Mouse (Mus musculus) lung, postnatal 0 days (tissue): ENCODE data around the gene Ugt1a6a. TPM values are rescaled to one million over a fixed set of nuclear protein-coding genes. Genes with fewer than 3 reads are reported as not detected.
"Not testable (repeated sequence)": the region's sequence is repeated elsewhere in the genome, so short reads cannot be mapped to it uniquely, and the experiment has no call there.

Source experiments
- ATAC-seq: fragments of 200-750 bp; cut with Nextera tagmentation; 2 replicates; pipeline ENCODE4 v1.8.0; 2017; ENCODE audit warnings: moderate library complexity
- DNase-seq: peaks from one replicate; pipeline ENCODE4 v3.0.0-alpha.2; 2016; ENCODE audit warnings: low spot score
- H3K27ac ChIP-seq: fragments of 300-500 bp; sonication (generic); 2 replicates; pipeline ENCODE4 v1.5.1; 2014; ENCODE audit warnings: antibody characterized with exemption, mild to moderate bottlenecking, low read length, mixed read lengths
- H3K27me3 ChIP-seq: fragments of 300-500 bp; sonication (generic); replicated peaks from 2 replicates; pipeline ENCODE4 v1.6.1; 2014; ENCODE audit warnings: low read length, mixed read lengths; ENCODE audit not compliant: insufficient read depth
- H3K36me3 ChIP-seq: fragments of 300-500 bp; sonication (generic); 2 replicates; pipeline ENCODE4 v1.6.1; 2014; ENCODE audit warnings: low read length, mixed read lengths; ENCODE audit not compliant: insufficient read depth
- H3K4me1 ChIP-seq: fragments of 300-500 bp; sonication (generic); 2 replicates; pipeline ENCODE4 v1.6.1; 2014; ENCODE audit warnings: antibody characterized with exemption, low read depth, low read length, mixed read lengths; ENCODE audit not compliant: insufficient read depth
- H3K4me2 ChIP-seq: fragments of 300-500 bp; sonication (generic); replicated peaks from 2 replicates; pipeline ENCODE4 v1.6.1; 2014; ENCODE audit warnings: low read depth, mild to moderate bottlenecking, low read length, moderate library complexity, mixed read lengths
- H3K4me3 ChIP-seq: fragments of 300-500 bp; sonication (generic); 2 replicates; pipeline ENCODE4 v1.5.1; 2014; ENCODE audit warnings: low read depth, low read length
- H3K9ac ChIP-seq: fragments of 300-500 bp; sonication (generic); replicated peaks from 2 replicates; pipeline ENCODE4 v1.6.1; 2014; ENCODE audit warnings: low read depth, mild to moderate bottlenecking
- H3K9me3 ChIP-seq: fragments of 300-500 bp; sonication (generic); 2 replicates; pipeline ENCODE4 v1.6.1; 2016; ENCODE audit warnings: low read length, mixed read lengths
- CTCF ChIP-seq: IDR thresholded peaks from 2 replicates; pipeline ENCODE4 v1.5.1; 2016; ENCODE audit warnings: antibody characterized with exemption, mild to moderate bottlenecking
- EP300 ChIP-seq: IDR thresholded peaks from 2 replicates; pipeline ENCODE4 v1.6.1; 2016; ENCODE audit warnings: antibody characterized with exemption, mild to moderate bottlenecking, control low read depth
- WGBS: fragments of 180-500 bp; shearing (Covaris S2); extraction: QIAGEN DNeasy Blood & Tissue Kit; methylation state at CpG from one replicate; pipeline ENCODE4 v1.1.7; 2014; 5-methylcytosine and 5-hydroxymethylcytosine counted together
- polyA plus RNA-seq: library from polyadenylated mRNA; unstranded; fragments of >200 nt; fragmentation: Nextera tagmentation; extraction: Ambion mirVana; gene quantifications from 2 replicates; pipeline ENCODE4 v1.2.1, GENCODE M21; 2015

Ugt1a6a gene
- polyA plus RNA-seq, 1 experiment from 2014 or later = 39.9 TPM

- WGBS = 43% methylated on average over 1 of the region's 1 CpGs
- Histone ChIP-seq H3K9ac (no peak overlapping the region), H3K36me3 (no peaks in the 10 kb centered on the region), H3K4me1 (no peaks in the 10 kb centered on the region), H3K9me3 (peaks cover 22% of the 10 kb centered on the region), H3K4me2 (no peak overlapping the region), H3K27me3 (no peaks in the 10 kb centered on the region), H3K27ac (no peak overlapping the region), H3K4me3 (no peak overlapping the region)
- DNase-seq = no peak
- TF ChIP-seq CTCF = no peak
- no peak for TF ChIP-seq EP300
- no peak for ATAC-seq
Observed at GRCm38 (mm10) chr1:88223591-88223990, 89.0 kb downstream of the Ugt1a6a start.

- Histone ChIP-seq H3K4me1 (no peaks in the 10 kb centered on the region), H3K36me3 (no peaks in the 10 kb centered on the region), H3K27ac (no peak overlapping the region), H3K4me3 (no peak overlapping the region), H3K27me3 (no peaks in the 10 kb centered on the region), H3K4me2 (no peak overlapping the region), H3K9ac (no peak overlapping the region), H3K9me3 (peaks cover 28% of the 10 kb centered on the region)
- DNase-seq (no peak), ATAC-seq (no peak)
- 58% methylated on average over 2 of the region's 2 CpGs for WGBS
- TF ChIP-seq EP300 = no peak
Observed at GRCm38 (mm10) chr1:88224029-88224776, 89.6 kb downstream of the Ugt1a6a start.

DNA sequence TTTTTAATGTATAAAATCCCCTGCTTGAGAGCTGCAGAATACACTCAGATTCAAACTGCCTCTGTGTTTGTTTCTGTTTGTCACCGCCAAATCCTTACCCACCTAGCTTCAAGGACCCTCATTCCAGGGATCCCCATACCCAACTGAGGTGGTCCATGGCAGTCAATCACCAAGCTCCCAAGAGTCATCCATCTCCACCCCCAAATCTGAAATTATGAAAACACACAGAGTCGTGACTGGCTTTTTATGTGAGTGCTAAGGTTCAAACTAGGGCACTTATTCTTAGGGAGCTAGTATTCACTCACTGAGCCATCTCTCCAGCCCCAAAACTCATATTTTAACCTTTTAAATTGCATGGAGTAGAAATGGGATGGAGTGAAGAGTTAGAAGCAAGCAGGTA lies 90.7 kb downstream of the Ugt1a6a start:
- H3K4me3 ChIP-seq, DNase-seq, H3K4me2 ChIP-seq, H3K36me3 ChIP-seq, H3K27me3 ChIP-seq, H3K9ac ChIP-seq, ATAC-seq, H3K4me1 ChIP-seq, H3K27ac ChIP-seq: not testable (repeated sequence)
- 28% methylated on average over 2 of the region's 2 CpGs for WGBS
- H3K9me3 ChIP-seq = peaks cover 36% of the 10 kb centered on the region

GRCm38 (mm10) chr1:88225741-88226140 lies 91.1 kb downstream of the Ugt1a6a start:
- Histone ChIP-seq H3K9me3 (peaks cover 41% of the 10 kb centered on the region), H3K4me3 (no peak overlapping the region), H3K4me1 (no peaks in the 10 kb centered on the region), H3K9ac (no peak overlapping the region), H3K27me3 (no peaks in the 10 kb centered on the region), H3K36me3 (no peaks in the 10 kb centered on the region), H3K4me2 (no peak overlapping the region), H3K27ac (no peak overlapping the region)
- ATAC-seq (no peak), DNase-seq (no peak)
- no peak for TF ChIP-seq CTCF

- H3K9ac ChIP-seq = no peak within 1 kb of the TSS
- DNase-seq = no peak
- TF ChIP-seq EP300 = no peak
- TF ChIP-seq CTCF = no peak
- H3K4me3 ChIP-seq = no peak within 1 kb of the TSS
- H3K27ac ChIP-seq = no peak within 1 kb of the TSS
- ATAC-seq = no peak
- H3K9me3 ChIP-seq = peaks cover 50% of the 10 kb centered on the region
- H3K36me3 ChIP-seq = no peaks in the 10 kb centered on the region
- H3K4me2 ChIP-seq = no peak within 1 kb of the TSS
- 43% methylated on average over 5 of the region's 5 CpGs for WGBS
- H3K4me1 ChIP-seq = no peaks in the 10 kb centered on the region
- H3K27me3 ChIP-seq = no peaks in the 10 kb centered on the region
Observed at GRCm38 (mm10) chr1:88226670-88227379, 92.2 kb downstream of the Ugt1a6a start, which contains the start of gene Mroh2a. TSS of gene Mroh2a (plus strand) at chr1:88226986.

DNA sequence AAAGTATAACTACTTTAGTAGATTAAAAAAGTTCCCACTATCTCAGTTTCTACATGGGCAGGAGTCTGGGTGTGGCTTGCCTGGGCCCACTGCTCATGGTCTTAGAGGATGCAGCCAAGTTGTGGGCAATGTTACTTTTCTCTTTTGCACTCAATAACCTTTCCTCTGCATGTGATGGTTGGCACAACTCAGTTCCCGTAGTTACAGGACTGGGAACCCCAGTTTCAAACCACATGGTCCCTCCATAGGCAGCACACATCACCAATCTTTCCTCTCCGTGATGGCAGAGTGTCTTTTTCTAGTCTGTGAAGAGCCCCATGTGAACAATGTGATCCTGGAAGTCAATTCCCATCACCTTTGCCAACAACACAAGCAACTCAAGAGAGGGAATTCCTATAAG lies 92.9 kb downstream of the Ugt1a6a start:
- H3K4me2 ChIP-seq = no peak overlapping the region
- peaks cover 55% of the 10 kb centered on the region for H3K9me3 ChIP-seq
- TF ChIP-seq EP300 (no peak), CTCF (no peak)
- 47% methylated on average over 2 of the region's 2 CpGs for WGBS
- no peak overlapping the region for H3K27ac ChIP-seq
- no peak for ATAC-seq
- H3K36me3 ChIP-seq = no peaks in the 10 kb centered on the region
- DNase-seq = no peak
- no peaks in the 10 kb centered on the region for H3K27me3 ChIP-seq
- H3K4me1 ChIP-seq = no peaks in the 10 kb centered on the region
- H3K4me3 ChIP-seq = no peak overlapping the region
- no peak overlapping the region for H3K9ac ChIP-seq
